Mouse (Mus musculus): Measurements from ENCODE around the gene Far1. TPM values are rescaled to one million over a fixed set of nuclear protein-coding genes. Genes with fewer than 3 reads are reported as not detected.
A peak's percentile ranks its signal among the peaks of the same experiment; 100 is the strongest.

Far1 gene
- total RNA-seq, 2 experiments from 2014 or later: 41.3 to 47.7 TPM

DNA sequence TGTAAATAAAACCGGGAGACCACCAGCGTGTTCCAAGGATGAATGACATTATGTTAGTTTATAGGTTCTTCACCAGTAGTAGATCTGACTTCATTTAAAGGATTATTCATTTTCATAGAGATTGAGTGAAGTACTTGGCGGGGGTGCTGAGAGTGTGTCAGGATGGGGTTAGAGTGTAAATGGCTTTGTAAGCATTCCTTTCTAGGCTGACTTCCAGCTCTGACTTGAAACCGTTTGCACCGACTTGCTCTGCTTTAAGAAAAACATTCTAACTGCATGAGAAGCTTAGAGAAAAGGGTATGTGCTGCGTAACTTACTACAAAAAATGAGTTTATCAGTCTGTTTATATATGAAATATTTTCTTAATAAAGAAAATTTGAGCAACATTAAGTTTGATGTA lies 57.5 kb downstream of the Far1 start:
- DNase-seq: no peak

DNA sequence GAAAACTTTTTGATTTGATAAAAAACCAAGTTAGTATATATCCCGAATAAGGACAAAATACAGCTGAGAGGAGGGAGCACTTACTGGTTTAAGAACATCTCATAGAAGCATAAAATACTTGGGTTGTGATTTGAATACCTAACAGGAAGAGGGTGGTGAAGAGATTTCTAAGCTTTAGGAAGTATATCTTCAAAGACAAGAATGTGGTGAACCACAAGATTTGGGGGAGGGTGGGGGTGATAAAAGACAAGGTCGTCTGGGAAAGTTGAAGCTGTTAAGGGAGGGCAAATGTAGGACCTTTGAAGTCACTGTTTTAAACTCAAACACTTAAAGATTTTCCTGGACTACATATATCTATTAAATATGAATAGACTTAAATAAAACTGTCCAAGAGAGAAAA lies 59.1 kb downstream of the Far1 start:
- no peak for DNase-seq

DNA sequence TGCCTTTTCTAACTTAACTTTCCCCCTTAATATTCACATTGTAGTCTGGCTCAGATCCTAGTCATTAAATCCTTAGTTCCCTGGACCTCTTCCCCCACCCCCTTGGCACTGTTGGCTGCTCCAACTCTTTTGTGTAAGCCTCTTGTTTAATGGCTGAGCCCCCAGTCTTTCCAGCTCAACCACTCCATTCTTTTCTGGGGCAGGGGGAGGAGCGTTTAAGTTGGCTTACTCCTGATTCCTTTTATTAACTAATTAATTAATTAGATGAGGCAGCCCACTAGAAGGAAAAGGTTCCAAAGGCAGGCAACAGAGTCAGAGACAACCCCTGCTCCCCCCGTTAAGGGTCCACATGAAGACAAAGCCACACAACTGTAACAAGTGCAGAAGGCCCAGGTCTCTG lies 68.5 kb downstream of the Far1 start:
- DNase-seq: no peak

DNA sequence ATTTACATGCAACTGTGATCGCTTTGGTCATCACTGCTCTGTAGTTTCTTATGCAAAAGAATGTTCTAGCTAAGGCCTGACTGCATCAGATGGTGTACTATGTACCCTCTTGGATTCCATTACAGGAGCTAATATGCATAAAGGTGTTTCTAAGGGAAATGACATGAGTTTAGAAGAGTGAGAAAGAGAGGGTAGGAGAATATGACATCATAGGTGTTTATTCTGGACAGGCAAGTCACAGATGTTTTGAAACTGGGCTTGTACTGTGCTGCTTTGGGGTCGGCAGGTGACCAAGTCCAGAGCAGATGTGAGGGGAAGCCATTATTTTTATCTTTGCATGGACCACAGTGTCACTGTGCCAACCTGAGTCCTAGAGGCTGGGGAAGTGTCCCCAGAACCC lies 75.6 kb downstream of the Far1 start:
- DNase-seq: no peak

DNA sequence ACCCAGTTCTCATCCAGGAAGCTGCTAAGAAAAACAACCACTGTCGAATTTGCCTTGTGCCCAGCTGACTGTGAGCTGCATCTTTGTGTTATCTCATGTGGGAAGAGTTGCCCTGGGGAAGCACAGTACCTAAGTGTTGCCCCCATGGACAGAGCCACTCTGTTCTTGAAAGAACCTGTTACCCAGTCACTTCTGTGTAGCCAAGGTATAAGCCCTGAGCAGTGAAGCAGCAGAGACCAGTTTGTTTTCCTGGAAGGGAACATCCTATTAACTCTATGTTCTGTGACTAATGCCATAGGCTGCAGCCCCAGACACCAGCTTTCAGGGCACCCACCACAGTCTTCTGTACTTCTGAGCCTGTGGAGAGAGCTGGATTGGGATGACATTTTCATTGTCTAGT lies 76.7 kb downstream of the Far1 start:
- no peak for DNase-seq

DNA sequence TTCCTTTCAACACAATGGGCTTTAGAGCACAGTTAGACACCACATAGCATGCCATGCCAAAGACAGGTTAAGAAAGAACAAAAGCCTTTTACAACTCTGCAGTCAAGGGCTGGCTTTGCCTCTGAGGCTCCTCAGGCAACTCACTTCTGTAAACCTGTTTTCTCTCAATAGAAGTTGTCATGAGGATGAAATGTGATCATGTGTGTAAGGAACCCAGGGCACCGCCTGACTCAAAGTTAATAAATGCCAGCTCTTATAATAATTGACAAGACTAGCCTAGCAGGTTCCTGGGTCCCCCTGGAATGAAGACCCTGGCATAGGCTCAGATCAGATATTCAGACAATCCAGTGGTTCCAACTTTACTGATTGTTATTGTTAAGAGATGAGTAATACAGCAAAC lies 77.5 kb downstream of the Far1 start:
- DNase-seq: no peak

DNA sequence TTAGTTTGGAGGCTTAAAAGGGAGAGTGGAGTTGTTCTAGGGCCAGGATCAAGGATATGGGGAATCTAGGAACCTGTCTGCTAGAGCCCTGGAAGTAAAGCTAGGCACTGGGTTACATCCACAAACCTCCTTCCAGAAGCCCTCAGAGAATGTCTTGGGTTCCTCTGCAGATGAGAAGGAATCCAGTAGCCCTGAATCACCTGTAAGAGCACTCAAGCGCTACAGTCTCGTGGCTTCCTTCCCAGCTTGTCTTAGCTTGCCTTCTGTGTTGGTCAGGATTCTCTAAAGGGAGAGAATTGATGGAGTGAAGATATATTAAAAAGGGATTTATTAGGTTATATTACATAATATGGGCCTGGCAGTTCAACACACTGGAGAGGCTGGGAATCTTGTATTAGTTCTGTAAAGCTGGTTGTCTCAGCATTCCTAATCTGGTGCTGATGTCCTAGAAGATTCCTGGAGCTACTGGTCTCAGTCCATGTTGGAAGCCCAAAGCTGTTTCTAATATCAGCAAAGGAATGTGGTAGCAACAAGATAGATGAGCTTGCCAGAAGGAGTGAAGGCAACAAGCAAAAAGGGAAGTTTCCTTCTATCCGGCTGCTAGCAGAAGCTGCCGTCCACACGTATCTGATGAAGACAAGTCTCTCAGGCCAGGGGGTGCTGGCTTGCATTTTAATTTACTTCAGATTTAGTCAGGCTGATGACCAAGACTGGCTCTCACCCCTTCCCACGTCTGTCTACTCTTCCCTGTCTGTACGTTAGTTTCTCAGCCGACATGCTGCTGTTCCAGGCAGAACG lies 78.1 kb downstream of the Far1 start:
- DNase-seq: no peak

DNA sequence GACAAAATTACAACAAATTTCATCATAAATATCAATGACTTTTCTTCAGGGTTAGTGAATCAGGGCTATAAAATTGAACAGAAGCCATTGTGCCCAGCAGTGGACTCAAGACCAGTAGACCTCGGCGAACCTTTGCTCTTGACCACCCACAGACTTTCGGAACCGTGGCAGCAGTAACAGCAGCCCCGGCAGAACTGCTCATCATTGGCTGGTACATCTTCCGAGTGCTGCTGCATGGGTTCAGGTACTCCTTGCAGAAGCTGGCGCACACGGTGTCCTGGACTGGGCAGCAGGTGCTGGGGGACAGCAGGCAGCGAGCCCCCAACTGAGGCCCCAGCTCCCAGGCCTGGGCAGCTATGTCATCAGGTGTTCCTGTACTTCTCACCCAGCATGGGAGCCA lies 79.1 kb downstream of the Far1 start:
- DNase-seq: no peak

DNA sequence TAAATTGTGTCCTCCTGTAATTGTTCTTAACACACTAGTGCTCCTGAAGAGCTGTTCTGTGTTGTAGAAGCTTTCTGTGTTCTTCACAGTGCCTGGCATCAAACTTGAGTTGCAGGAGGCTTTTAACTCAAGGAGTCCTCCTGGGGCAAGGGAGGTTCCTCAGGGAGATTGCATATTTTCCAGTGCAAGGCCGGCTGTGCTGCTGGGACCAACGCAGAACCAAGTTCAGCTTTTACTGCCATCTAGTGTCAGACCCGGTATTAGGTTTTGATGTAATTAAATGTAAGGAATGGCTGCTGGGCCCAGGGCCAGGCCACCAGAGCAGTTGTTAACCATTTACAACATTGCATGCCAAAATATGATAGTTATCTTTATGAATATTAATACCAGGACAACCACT lies 80.7 kb downstream of the Far1 start:
- peak; percentile 58 for DNase-seq

DNA sequence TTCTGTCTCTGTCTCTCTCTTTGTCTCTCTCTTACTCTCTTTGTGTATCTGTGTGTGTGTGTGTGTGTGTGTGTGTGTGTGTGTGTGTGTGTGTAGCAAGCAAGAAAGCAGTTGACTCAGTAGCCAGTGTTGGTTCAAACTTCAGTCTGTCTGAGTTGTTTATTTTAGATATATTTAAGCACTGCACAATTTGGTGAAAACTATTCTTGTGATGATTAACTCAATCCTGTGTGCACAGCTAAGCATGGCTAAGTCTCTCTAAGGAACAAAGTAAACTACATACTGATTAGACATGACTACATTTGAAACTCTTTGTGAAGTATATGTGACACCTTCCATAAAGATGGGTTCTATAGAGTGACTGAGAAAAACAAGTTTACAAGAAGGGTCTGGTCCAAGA lies 83.6 kb downstream of the Far1 start:
- no peak for DNase-seq

DNA sequence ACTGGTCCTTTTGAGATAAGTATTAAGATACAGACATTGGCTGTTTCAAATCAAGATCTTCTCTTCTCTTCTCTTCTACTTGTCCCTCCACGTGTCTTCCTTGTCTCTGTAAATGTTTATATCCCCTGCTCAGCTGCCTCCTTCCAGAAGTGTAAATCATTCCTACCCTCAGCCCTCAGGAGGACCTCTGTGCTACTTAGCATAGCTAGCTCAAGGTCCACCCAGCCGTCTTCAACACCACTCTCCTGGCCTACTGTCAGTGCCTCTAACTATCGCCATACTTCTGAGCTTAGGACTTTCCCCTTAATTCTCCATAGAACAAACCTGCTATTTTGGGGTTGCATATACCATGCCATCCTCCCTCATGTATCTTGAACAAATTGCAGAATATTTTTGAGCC lies 88.2 kb downstream of the Far1 start:
- no peak for DNase-seq

DNA sequence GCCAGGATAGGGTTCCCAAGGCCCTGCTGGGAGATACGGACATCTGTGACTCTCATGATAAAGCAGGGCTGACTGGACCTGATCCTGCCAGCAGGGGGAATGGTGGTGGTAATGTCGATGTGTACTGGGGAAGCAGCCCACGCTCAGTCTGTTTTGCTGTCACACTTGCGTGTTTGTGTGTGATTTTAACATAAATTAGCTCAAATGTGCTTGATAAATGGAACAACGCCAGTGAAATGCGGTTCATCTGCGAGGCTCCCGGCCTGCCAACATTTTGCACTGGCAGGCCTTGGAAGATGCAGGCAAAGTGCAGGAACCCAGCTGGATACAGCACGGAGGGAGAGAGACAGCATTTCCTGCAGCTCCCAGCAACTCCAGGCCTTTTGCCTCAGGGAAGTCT lies 94.3 kb downstream of the Far1 start:
- peak; percentile 29 for DNase-seq

DNA sequence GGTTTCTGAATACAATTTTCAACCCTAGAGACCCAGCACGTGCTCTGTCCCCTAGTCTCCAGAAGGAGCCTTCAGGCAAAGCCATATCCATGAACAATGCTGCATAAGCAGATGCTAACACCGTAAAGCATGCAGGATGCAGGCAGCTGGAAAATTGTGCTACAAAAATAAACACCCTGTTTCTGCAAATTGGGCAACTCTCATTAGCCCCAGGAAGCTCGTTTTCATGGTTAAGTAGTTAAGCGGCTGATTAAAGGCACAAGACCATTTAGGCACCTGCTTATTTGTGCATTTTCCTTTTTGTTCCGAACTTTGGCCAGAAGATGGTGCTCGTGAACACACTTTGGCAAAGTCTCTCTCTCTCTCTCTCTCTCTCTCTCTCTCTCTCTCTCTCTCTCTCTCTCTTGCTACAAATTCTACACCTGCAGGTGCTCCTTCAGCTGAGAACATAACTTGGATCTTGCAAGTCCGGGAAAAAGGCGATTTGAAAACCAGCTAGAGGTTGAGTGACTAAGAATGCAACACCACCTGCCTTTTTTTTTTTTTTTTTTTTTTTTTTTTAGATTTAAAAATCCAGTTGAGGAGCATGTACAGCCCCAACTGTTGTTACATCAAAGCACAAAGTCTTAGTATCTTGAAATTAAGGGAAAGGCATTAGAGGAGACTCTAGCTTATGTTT lies 95.5 kb downstream of the Far1 start:
- peak; percentile 66 for DNase-seq

DNA sequence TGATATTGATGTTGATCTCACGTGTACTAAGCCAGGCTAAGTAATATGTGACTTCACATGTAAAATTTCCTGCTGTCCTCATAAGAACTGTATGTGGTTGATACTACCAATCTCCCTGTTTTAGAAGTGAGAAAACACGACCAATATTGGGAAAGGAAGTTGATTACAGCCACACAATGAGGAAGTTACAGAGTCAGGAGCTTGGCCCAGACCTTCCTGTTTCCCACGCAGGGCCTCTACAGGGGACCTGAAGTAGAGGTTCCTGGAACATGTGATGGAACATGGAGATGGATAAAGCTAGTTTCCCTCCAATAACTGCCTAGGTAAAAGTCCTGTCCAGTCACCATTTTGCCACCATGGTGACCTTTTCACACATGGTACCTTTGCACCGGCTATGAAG lies 99.0 kb downstream of the Far1 start:
- no peak for DNase-seq

DNA sequence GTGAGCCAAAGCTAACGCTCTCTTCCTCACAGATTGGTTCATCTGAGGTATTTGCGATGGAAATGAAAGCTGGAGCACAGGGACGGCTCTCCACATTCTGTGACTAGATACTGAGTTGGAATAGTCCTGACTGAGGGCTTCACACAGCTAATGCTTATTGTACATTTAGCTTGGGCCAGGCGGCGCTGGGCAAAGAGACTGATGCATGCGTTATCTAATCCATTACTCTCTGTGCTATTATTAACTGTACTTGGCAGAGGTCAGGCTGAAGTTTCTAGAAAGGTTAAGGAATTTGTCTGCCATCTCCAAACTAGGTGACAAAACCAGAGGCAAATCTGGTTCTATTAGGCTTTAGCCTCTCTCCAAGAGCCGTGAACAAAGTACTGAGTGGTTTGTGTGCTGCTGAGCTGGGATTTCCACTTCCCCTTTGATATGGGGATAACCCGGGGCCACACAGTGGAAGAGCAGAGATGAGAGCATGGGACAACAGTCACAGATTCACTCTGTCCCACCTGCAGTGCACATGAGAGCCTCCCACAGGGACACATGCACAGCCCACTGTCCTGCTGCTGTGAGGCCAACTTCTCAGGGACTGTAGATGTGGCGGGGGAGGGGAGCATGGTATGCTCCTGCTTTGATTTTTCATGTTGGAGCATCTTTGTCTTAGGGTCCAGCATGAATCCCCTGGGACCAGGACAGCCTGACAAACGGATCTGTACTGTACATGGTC lies 100.7 kb downstream of the Far1 start:
- peak; percentile 33 for DNase-seq

DNA sequence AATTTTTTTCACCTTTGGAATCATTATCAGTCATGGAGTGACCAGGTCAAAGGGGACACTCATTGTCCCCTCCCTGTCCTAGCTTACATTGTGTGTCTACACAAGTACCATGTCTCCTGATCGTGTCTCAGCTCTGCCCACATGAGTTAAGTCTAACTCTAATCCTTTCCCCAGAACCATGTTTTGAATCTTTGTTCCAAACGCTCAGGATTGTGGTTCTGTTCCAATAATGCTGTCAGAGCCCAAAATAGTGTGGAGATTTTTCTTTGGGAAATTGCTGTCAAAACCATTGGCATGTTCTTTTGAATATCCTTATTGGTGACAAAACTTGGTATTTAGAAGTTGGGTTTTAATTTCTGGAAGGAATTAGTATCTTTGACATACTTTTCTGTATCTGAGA lies 105.5 kb downstream of the Far1 start:
- no peak for DNase-seq

DNA sequence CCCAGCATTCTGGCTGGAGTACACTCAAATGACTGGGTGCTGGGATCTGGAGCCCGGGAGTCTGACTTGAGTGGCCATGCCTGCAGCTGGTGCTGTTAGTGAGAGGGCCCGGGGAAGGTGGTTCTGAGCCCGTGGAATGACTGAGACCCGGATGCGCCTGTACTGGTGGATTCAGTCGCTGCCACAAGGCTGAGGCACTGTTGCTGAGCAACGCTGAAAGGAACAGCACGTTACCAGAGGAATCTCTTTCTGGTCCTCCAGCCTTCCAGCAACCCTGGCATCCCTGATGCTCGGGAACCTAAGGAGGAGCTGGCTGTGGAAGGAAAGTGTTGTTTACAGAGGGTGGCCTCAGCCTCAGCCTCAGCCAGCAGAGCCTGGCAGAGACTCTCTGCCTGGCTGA lies 106.1 kb downstream of the Far1 start:
- no peak for DNase-seq

Other genes starting within 250 kb of the Far1 start
- gene Btbd10, start 144.4 kb upstream of the Far1 start, total RNA-seq (2021): 10 to 100 TPM; 20.4 to 21.9 TPM
- gene Pth, start 125.3 kb upstream of the Far1 start, total RNA-seq (2021): not detected